Mouse (Mus musculus) cerebral cortex, adult 2 months (tissue): ENCODE data around the gene Borcs7.

Experiments
- WGBS: fragments of 180-500 bp; shearing (Covaris S2); methylation state at CpG from one replicate; pipeline ENCODE4 v1.1.7; 2018; 5-methylcytosine and 5-hydroxymethylcytosine counted together

Borcs7 gene

GRCm38 (mm10) chr19:46710614-46711013, 20.9 kb downstream of the Borcs7 start:
- 93% methylated on average over 4 of the region's 4 CpGs for WGBS

- 89% methylated on average over 8 of the region's 8 CpGs for WGBS
Measured at GRCm38 (mm10) chr19:46714234-46714633, 24.5 kb downstream of the Borcs7 start.

GRCm38 (mm10) chr19:46715016-46715415, 25.3 kb downstream of the Borcs7 start:
- 88% methylated on average over 8 of the region's 8 CpGs for WGBS

GRCm38 (mm10) chr19:46718150-46718549, 28.4 kb downstream of the Borcs7 start:
- WGBS, result 57% methylated on average over 4 of the region's 4 CpGs

- WGBS, result 81% methylated on average over 11 of the region's 11 CpGs
Measured at GRCm38 (mm10) chr19:46724411-46724810, 34.7 kb downstream of the Borcs7 start.

- 98% methylated on average over 8 of the region's 8 CpGs for WGBS
Measured at GRCm38 (mm10) chr19:46726142-46726541, 36.4 kb downstream of the Borcs7 start.

- WGBS, result 69% methylated on average over 8 of the region's 8 CpGs
Measured at GRCm38 (mm10) chr19:46727140-46727736, 37.5 kb downstream of the Borcs7 start.

- 72% methylated on average over 11 of the region's 11 CpGs for WGBS
Measured at GRCm38 (mm10) chr19:46727945-46728540, 38.3 kb downstream of the Borcs7 start.

- WGBS, result 65% methylated on average over 3 of the region's 3 CpGs
Measured at GRCm38 (mm10) chr19:46728909-46729308, 39.2 kb downstream of the Borcs7 start.

- 94% methylated on average over 10 of the region's 10 CpGs for WGBS
Measured at GRCm38 (mm10) chr19:46731351-46731750, 41.6 kb downstream of the Borcs7 start.

- WGBS, result 94% methylated on average over 5 of the region's 5 CpGs
Measured at GRCm38 (mm10) chr19:46732673-46733072, 43.0 kb downstream of the Borcs7 start.

GRCm38 (mm10) chr19:46733626-46734025, 43.9 kb downstream of the Borcs7 start:
- WGBS, result 87% methylated on average over 7 of the region's 7 CpGs

GRCm38 (mm10) chr19:46735241-46735640, 45.5 kb downstream of the Borcs7 start:
- WGBS, result 55% methylated on average over 5 of the region's 5 CpGs

- 84% methylated on average over 7 of the region's 7 CpGs for WGBS
Measured at GRCm38 (mm10) chr19:46737106-46737505, 47.4 kb downstream of the Borcs7 start.

GRCm38 (mm10) chr19:46740341-46741008, 50.8 kb downstream of the Borcs7 start:
- 55% methylated on average over 7 of the region's 7 CpGs for WGBS

GRCm38 (mm10) chr19:46741574-46741973, 51.9 kb downstream of the Borcs7 start:
- WGBS, result 70% methylated on average over 6 of the region's 6 CpGs

GRCm38 (mm10) chr19:46744681-46745080, 55.0 kb downstream of the Borcs7 start:
- 64% methylated on average over 9 of the region's 9 CpGs for WGBS

GRCm38 (mm10) chr19:46747799-46748198, 58.1 kb downstream of the Borcs7 start:
- 82% methylated on average over 3 of the region's 3 CpGs for WGBS

GRCm38 (mm10) chr19:46752235-46752634, 62.5 kb downstream of the Borcs7 start:
- 92% methylated on average over 5 of the region's 5 CpGs for WGBS
